Mouse (Mus musculus): Measurements from ENCODE around the gene Ackr4.

The Ackr4 gene

DNA sequence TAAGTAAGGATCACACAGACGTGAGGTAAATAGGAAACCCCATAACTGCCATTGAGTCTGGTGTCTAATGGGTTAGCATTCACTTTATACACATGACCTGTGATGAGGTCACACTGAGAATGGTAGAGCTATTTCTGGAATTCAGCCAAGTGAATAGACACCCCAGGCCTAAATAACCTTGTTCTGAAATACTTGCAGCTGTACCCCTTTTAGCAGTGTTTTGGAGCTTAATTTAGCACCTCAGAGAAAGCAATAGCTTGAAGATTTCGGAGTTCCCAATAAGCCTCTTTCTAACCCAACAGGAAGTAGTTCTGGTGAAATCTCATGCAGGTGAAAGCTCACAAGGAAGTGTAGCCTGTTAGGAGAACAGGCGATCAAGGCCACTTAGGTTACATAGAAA is at the start of gene Ackr4:
Gene Ackr4, minus strand, starts transcription at position 101 of the 400 bp plus-strand sequence.
- no peak for DNase-seq (ENCODE audit: low spot score in 2 of 2)

DNA sequence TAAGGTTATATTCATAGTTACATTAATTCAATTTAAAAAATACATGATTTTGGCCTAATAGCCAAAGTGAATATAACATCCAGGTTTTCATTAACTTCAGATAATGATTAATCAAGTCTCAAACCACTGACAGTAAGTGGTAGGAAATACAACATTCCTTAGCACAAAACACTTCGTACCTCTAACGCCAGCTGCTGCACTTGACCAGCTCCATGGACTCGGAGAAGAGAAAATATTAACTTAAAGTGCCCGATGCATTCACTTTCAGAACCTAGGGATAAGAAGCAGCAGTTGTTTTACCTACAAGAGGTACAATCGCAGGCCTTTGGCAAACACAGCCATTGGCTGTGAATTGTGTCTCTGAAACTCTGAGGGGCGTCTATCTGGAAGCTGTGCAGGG is 45.6 kb upstream of the Ackr4 start:
- DNase-seq (ENCODE audit: low spot score in 2 of 2), result no peak

DNA sequence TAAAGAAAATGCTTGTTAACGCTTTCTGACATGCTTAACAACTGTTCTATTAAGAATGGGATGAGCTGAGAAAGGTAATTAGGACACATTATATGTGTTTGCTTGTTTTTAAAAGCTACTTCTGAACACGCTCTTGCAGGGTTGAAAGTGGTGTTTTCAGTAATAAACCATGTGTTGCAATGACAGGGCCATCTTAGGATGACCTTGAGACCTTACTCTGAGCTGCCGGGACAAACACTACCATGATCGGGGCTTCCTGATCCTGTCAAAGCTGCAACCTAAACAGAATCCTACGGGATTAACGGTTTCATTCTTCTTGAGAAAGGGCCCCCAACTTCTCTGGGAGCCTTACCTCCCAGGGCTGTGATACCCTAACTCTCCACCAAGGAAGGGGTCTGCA is 44.9 kb upstream of the Ackr4 start:
- DNase-seq (ENCODE audit: low spot score in 2 of 2), result no peak

DNA sequence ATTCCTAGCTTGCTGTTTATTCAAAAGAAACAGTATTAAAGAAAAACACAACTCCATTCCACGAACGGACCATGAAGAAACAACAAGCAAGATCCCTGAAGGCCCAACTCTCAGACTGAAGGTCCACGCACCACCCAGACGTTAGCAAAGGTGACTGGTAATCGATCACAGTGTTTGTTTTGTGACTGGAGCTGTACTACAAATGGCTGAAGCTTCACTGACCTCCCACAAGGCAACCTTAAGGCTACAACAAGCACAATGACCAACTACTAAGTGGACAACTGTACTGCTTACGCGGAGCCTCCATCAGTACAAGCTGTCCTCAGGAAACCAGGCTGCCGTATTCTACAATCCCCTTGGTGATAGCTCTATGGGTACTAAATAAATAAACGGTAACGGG is 43.3 kb upstream of the Ackr4 start:
- DNase-seq (ENCODE audit: low spot score in 2 of 2), result no peak

DNA sequence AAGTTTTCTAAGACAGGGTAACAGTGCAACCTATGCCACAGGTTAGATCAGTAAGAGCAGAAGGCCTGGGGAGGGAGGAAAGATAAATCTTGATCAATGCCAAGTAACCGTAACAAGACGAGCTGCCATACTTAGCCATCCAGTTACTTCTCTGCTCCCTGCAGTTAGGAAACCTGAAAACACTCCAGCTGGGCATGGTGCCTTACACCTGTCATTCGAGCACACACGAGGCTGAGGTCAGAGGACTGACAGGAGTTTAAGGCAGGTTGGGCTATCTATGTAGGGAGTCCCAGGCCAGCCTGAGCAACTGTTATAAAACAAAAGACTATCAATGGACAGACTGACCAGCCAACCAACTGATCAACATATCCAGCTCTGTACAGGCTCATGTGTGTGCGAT is 39.2 kb upstream of the Ackr4 start:
- DNase-seq (ENCODE audit: low spot score in 2 of 2), result no peak

DNA sequence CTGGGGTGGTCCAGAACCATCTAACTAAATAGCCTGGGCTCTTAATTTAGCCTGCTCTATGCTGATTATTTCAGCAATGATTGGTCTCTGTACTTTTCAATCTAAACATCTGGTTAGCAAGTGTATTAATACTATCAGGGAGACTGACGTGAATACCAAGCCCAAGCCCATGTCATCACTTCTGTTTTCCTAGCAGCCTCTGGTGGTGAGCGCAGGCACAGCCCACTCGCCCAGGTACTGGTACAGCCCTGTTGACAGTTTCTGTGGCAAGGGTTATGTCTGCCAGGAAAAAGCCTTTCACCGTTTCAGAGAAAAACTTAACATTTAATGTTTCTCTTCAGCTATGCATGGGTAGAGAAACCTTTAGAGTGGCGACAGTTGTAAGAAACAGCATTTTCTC is 37.5 kb upstream of the Ackr4 start:
- DNase-seq (ENCODE audit: low spot score in 2 of 2), result no peak

DNA sequence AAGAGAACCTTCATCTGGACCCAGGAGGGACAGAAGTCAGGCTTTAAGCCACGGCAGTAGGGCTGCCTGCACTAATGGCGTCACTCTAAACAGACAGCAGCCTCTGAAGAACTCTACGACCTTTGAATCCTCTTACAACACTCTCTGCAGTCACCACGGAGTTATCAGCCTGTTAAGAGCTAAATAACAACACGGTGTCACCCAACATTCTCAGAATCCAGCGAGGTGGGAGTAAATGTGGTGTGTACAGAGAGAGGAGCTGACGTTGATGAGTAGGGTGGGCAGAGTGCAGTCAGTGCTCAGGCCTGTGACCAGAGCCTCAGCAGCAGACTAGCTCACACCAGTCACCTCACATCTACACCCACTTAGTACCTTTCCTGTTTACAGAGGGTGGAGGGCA is 34.4 kb upstream of the Ackr4 start:
- DNase-seq (ENCODE audit: low spot score in 2 of 2), result no peak

DNA sequence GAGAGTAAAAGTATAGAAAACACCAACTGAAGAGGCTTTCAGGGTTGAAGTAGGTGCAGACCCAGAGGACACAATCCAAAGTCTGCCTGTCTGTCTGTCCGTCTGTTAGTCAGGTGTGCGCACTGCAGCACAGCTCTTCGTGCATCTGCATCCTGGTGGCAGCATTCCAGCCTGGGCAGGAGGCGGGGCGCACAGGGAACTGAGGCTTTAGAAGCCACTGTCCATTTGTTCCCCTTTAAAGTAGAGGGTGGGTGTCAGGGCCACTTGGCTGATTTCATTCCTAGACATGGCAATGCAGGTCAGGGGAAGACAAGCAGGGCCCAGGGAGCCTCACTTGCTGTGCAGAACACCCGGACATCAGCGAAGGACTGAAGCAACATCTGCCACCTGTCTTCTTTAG is 30.6 kb upstream of the Ackr4 start:
- no peak for DNase-seq (ENCODE audit: low spot score in 2 of 2)

DNA sequence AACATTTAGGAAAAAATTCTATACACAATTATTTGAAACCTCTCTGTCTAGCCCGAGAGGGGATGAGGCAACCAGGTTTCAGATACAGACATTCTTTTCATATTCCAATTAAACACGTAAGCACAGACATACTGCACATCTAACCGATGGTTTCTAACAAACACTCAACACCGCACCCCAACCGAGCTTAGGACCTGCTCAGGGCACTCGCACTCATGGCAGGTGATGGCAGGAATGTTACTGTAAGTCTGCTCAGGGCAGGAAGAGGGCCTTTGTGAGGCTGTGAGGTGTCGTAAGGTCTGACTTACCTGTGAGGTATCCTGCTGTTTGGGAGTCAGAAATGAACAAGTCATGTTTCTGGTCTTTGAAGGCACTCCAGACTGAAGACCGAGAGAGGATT is 29.8 kb upstream of the Ackr4 start:
- no peak for DNase-seq (ENCODE audit: low spot score in 2 of 2)

DNA sequence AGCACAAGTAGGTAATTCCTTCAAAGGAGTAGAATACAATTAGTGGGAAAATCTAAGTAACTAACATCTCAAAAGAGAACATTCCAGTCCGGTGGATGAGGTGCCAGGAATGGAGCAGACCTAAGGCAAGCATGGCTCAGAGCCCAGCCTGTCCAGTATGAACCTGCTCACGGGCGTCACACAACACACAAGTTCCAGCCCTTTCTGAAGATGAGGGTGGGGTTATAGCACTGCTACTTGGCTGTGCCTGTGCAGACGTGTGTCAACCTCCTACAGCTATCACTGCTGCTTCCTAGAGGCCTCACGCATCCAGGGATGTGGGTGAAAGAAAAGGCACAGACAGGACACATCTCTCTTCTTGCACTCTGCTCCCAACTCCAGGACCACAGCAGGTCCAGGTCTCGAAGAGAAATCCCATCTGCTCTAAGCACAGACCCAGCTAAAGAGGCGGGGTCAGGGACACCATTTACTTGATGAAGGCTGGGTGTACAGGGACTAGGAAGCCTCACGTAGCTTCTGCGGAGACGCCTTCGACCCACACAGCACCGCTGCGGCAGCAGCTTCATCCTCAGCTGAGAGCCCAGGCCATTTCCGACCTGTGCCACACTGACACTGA is 28.5 kb upstream of the Ackr4 start:
- DNase-seq (ENCODE audit: low spot score in 2 of 2), result no peak

DNA sequence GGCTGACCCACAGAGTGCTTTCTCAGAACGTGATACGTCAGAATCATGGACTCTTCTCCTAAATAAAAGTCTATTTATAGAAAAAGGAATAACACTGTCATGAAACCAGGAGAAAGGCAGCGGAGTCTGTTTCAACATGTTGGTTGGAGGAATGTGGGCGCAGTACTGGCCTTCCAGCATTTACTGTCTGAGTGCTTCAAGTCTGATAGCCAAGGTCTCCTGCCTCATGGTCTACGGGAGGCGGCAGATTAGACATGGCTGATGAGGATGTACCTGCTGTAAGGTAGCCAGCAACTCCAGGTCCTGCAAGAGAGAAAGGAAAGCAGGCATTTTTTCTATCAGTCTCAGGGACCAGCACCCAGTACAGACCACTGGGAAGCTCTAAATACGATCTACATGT is 25.4 kb upstream of the Ackr4 start:
- no peak for DNase-seq (ENCODE audit: low spot score in 2 of 2)

DNA sequence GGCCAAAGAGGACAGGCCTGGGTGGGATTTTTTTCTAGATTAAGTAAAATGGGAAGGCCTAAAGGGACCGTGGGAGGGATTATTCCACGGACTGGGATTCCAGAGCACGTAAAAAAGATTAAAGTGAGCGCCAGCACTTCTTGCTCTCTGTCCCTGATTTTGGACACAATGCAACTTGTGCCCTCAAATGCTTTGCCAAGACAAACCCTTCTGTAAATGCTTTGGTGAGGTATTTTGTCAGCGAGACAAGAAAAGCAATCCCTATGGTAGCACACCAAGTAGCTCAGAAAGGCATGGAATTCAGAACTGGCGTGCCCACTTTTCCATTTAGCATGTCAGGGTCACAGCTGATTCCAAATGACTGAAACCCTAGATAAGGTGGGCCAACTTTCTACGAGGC is 22.2 kb upstream of the Ackr4 start:
- no peak for DNase-seq (ENCODE audit: low spot score in 2 of 2)

DNA sequence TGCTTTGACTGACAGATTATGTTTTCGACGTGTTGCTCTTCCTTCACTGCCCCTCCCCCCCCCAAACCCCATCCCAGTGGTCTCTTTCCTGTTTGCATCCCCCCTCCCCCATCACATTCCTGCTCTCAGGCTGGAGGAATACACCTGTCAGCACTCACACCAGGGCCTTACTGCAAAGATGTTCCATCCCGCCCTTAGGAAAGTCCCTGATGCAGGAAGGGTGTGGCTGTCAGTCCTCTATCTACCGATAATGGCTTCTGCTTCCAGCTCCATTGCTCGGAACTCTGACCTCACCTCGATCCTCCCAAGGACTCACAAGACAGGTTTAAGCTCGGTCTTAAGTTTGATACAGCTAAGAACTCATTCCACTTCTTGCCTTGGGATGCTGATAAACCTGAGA is 19.9 kb upstream of the Ackr4 start:
- DNase-seq (ENCODE audit: low spot score in 2 of 2), result no peak

DNA sequence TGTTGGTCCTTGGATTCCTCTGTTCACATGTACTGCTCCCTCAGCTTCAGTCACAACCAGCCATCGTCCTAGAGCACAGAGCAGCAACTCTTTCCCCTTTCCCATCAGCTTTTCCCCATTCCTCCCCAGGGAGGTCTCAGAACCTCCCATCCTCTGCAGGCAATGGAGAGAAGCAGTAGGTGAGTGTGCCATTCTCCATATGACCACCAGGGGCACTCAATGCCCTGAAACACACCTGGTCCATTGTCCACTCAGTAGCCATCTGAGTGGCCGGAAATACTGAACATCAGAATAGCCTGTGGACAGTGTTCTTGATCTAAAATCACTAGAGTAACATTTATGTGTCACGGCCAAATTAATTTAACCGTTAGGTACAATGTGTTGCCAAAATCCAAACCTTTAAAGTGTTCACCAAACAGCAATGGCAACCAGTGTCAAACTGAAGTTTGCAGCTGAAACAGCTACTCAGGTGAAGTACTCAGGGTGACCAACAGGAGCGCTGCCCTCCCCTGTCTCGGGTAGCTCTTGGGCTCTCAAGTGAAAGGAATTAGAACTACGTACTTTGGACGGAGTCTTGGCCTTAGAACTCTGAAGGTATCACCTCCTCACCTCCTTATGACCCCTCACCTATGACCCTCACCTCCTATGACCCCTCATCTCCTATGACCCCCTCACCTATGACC is 17.7 kb upstream of the Ackr4 start:
- no peak for DNase-seq (ENCODE audit: low spot score in 2 of 2)

DNA sequence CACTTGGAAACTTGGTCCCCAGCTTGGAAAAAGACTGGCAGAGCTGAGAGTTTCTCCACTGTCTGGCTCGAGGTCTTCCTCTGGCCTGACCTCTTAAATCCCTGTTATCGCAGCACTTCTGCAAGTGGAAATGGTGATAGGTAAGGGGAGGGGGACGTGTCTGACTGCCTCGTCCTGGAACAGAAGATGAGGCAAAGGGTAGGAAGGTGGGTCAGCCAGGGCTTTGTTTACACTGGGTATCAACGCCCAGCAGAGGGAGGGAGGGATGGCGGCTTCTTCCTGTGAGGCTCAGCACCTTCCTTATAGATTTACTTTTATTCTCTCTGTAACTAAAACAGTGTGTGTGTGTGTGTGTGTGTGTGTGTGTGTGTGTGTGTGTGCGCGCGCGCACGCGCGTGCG is 16.1 kb upstream of the Ackr4 start:
- no peak for DNase-seq (ENCODE audit: low spot score in 2 of 2)

DNA sequence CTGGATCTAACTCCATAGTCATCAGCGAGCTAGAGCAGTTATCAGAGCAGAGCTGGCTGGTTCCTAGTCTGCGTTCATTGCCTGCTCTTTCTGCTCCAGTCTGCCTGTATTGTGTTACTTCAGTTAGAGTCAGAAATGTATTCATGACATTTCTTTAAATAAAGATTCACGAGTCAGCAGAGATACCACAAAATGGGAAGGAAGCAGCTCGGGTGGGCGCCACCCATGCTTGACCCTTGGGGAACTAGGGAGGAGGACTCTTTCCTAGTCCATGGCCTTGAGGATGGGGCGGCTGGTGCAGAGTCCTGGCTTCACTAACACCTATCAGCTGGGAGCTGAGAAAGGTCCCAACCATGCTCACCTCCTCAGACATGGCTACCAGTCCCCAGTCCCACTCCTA is 13.6 kb upstream of the Ackr4 start:
- no peak for DNase-seq (ENCODE audit: low spot score in 2 of 2)

DNA sequence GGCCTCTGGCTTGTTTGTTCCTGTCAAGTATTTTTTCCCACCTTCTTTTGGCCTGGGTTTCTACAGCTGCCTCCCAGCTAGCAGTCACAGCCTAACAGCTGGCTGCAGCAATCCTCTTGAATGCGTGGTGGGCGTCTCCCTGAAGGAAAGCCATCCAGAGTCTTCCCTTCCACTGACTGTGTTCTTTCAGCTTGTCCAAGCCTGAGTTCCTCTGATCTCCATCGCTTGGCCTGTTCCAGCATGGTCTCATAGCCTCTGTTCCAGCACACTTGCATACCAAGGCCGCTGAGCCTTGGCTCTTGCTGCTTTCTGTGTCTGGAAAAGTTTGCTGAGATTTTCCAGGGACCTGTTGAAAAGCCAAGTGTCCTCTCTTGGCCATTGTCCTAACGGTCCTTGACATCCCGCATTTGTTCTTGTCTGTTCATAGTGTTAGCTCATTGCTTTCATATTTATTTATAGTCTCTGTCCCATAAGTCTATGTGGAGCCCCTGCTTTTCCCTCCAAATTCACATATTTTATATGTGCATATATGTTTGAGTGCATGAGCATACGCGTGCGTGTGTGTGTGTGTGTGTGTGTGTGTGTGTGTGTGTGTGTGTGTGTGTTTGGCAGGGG is 3.5 kb upstream of the Ackr4 start:
- no peak for DNase-seq (ENCODE audit: low spot score in 2 of 2)

DNA sequence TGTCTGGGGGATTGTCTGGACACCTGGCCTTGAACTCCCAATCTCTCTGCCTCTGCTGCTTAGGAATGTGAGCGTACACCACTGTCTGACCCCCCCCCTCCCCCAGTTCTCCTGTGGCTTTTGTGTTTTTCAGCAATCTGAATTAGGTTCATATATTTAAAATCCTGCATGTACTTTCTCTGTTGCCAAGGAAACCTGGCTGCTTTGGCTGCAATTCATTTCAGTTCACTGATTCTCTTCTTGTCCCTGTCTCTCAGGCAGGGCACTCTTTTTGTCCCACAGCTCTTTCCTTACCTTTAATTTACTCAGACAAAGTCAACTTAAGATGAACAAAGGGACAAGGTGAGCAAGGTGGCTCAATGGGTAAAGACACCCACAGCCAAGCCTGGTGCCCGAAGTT is 1.4 kb upstream of the Ackr4 start:
- peak; percentile 76 to 86 for DNase-seq (ENCODE audit: low spot score in 2 of 2)

DNA sequence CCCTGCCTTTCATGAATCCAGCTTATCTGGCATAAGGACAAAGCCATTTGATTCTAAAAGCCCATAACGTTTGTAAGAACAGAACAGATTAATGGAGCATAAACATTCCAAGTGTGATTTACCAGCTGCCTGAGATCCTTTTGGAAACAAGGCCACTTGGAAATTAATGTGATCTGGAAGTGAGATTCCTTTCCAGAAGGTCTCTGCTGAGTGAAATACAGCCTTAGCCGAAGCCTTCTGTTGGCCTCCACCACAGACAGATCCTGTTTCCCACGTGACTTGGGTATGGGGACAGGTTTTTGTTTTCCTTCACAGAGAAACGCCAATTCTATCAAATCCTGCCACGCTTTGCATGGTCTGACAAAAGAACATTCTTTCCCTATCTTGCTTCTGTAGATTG is 3.1 kb downstream of the Ackr4 start:
- no peak for DNase-seq (ENCODE audit: low spot score in 2 of 2)

DNA sequence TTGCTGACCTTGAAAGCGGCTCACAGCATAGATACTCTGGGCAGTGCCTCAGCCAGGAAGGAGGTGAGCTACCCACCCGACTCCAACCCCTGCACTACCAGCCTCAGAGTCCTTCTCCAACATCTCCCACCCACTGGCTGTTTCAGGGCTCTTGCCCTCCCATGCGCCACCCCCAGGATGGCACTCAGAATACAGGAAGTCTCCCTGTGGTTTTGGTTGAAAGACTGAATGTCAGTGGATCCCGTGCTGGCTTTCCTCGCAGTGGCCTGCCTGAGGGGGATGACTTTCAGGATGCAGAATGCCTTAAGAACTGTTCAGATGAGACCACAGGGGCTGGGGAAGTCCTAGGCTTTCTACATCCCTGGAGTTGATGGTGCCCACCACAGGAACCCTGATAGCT is 3.6 kb downstream of the Ackr4 start:
- DNase-seq (ENCODE audit: low spot score in 2 of 2), result no peak

DNA sequence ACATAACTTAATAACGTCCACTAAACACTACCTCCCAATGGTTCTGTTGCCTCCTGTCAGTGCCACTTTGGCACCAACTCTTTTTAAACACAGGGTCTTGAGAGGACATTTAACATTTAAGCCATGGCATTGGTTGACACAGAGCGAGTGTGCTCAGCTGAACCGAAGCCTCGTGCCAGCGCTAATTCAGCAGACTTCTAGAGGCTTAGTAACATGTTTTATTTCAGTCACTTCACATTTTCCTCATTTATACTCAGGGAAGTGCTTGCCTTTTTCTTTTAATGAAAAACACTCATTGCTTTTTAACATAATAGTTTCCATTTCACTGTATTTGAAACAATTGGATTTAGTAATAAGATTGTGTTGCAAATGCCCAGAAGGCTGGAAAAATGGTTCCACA is 17.6 kb downstream of the Ackr4 start:
- no peak for DNase-seq (ENCODE audit: low spot score in 2 of 2)

DNA sequence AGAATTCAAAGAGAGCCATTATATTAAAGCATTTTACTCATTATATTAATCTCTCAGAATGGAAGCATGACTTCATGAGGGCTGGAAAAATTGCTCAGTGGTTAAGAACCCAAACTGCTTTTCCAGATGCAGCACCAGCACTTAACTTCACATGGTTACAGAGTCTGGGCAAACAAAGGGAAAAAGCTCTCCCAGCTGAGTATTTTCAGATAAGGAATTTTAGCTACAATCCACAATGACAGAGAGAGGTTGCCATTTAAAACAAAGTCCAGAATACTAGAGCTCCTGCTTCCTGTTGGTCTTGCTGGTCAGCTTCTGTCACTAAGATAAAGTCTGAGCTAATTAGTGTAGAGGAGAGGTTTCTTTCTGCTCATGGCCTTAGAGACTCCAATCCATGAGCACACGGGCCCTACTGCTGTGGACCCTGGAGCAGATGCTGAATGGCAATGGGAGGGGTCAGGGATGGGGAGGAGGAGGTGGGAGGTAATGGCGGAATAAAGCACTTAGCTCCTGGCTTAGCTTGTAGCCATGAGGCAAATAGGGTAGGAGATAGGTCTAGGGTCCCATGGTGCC is 18.1 kb downstream of the Ackr4 start:
- DNase-seq (ENCODE audit: low spot score in 2 of 2), result no peak

DNA sequence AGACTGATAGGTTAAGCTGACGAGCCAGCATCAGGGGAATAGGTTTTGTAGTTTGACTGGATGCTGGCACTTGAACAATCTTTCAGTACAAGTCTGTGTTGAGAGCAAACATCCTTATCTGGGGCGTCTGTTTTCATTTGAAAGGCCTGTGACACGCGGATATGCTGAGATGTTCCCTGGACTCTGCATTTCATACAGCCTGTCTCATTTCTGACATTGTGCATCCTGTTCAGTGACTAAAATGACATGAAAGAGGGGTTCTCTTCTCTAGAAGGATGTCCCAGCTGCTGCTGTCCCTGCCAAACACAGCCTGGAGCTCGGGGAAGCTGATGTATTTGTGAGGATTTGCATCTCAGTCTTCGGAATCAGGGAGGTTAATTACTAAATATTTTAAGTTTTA is 19.3 kb downstream of the Ackr4 start:
- DNase-seq (ENCODE audit: low spot score in 2 of 2), result no peak

Data from right cerebral cortex, postnatal 10 days (tissue).